Mouse (Mus musculus) thymus, postnatal 25 days (tissue): Measurements from ENCODE around the gene Polr3h.
A peak's percentile ranks its signal among the peaks of the same experiment; 100 is the strongest.
"Not testable (repeated sequence)": the region's sequence is repeated elsewhere in the genome, so short reads cannot be mapped to it uniquely, and the experiment has no call there.

Experiments
- DNase-seq: peaks from one replicate; pipeline ENCODE4 v3.0.0; 2022

The Polr3h gene

GRCm38 (mm10) chr15:81925760-81926445 is at the start of gene Polr3h:
TSS of gene Polr3h (minus strand) at chr15:81926240.
- peak; percentile 96 for DNase-seq

GRCm38 (mm10) chr15:81975156-81975555 is 49.1 kb upstream of the Polr3h start:
- DNase-seq: not testable (repeated sequence)

- DNase-seq: not testable (repeated sequence)
These were observed 44.5 kb upstream of the Polr3h start for GRCm38 (mm10) chr15:81970498-81970897.

- not testable (repeated sequence) for DNase-seq
These were observed 43.6 kb upstream of the Polr3h start for GRCm38 (mm10) chr15:81969635-81970034.

- no peak for DNase-seq
These were observed 43.1 kb upstream of the Polr3h start for GRCm38 (mm10) chr15:81969173-81969572.

- no peak for DNase-seq
These were observed 42.4 kb upstream of the Polr3h start for GRCm38 (mm10) chr15:81968447-81968846.

- no peak for DNase-seq
These were observed 41.8 kb upstream of the Polr3h start for GRCm38 (mm10) chr15:81967821-81968220.

GRCm38 (mm10) chr15:81966062-81966829 is 40.2 kb upstream of the Polr3h start:
- no peak for DNase-seq

- no peak for DNase-seq
These were observed 39.0 kb upstream of the Polr3h start for GRCm38 (mm10) chr15:81964980-81965545.

- DNase-seq: no peak
These were observed 38.2 kb upstream of the Polr3h start for GRCm38 (mm10) chr15:81964262-81964661.

GRCm38 (mm10) chr15:81961078-81961451 is 35.0 kb upstream of the Polr3h start:
- no peak for DNase-seq

- DNase-seq: peak; percentile 100
These were observed 34.4 kb upstream of the Polr3h start, which contains the start of gene Pmm1 for GRCm38 (mm10) chr15:81960171-81961077. TSS of gene Pmm1 (minus strand) at chr15:81960930.

GRCm38 (mm10) chr15:81958906-81959305 is 32.9 kb upstream of the Polr3h start:
- DNase-seq: no peak

- no peak for DNase-seq
These were observed 31.6 kb upstream of the Polr3h start for GRCm38 (mm10) chr15:81957598-81957997.

GRCm38 (mm10) chr15:81956457-81956856 is 30.4 kb upstream of the Polr3h start:
- DNase-seq: peak; percentile 71

GRCm38 (mm10) chr15:81955414-81955813 is 29.4 kb upstream of the Polr3h start:
- DNase-seq: no peak

GRCm38 (mm10) chr15:81954716-81955115 is 28.7 kb upstream of the Polr3h start:
- DNase-seq: no peak

- DNase-seq: no peak
These were observed 28.1 kb upstream of the Polr3h start for GRCm38 (mm10) chr15:81954151-81954583.

- no peak for DNase-seq
These were observed 26.3 kb upstream of the Polr3h start for GRCm38 (mm10) chr15:81952310-81952709.

GRCm38 (mm10) chr15:81951159-81951558 is 25.1 kb upstream of the Polr3h start:
- DNase-seq: no peak

GRCm38 (mm10) chr15:81950716-81951115 is 24.7 kb upstream of the Polr3h start:
- no peak for DNase-seq

GRCm38 (mm10) chr15:81949476-81950131 is 23.6 kb upstream of the Polr3h start:
- no peak for DNase-seq
